Mouse (Mus musculus): ENCODE results near the gene Atrn.

Gene Atrn

DNA sequence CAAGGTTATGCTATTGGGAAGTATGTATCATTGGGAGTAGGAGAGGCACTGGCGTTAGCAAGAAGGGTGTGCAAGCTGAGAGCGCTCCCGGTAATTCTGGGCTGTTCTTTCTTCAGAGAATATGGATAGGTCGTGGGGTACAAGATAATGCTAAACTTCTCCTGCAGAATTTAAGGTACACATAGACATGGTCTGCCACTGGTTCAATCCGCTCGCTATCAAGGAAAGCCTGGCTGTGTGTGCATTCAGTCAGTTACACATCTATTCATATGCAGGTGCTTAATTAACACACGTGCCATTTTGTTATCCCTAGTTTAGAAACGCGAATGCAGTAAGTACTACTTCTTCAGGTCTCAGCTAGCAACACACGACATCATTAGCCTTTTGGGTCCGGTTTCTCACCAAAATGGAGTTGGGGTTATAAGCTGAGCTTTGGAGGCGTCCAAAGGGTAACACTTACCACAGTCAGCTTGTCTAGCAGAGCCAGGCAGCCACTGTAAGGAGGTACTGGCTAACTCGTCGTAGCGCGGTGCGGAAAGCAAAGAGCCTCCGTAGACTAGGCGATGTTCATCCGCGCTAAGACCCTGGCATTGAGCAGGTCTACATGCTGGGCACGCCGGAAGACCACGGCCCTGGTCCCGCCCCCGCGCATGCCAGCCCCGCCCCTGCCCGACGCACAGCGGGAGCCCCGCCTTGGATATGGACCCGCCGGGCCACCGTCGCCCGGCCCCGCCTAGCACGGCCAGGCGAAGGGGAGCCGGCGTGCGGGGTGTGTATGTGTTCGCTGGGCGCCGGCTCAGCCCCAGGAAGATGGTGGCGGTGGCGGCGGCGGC is at the start of gene Atrn, which contains the start of gene 4930402H24Rik:
Atrn (plus strand) TSS at position 745 of the 833 bp plus-strand sequence.
4930402H24Rik (minus strand) TSS at position 656 of the 833 bp plus-strand sequence.
- peak; percentile 69 for DNase-seq (ENCODE audit: low read depth, low spot score)

DNA sequence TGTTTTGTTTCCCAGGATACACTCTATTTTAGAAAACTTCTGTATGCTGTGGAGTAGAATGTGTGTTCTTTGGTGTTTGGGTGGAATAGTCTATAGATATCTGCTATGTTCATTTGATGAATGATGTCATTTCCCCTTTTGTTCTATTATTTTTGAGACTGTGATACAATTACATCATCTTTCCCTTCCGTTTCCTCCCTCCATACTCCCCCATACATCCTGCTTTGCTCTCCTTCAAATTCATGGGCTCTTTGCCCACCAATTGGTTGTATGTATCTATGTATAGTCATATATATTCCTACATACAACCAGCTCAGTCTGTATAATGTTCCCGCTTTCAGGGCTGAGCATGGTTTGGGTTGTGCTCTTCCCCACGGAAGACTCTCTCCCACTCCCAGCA is 44.2 kb upstream of the Atrn start:
- DNase-seq (ENCODE audit: low read depth, low spot score): no peak

DNA sequence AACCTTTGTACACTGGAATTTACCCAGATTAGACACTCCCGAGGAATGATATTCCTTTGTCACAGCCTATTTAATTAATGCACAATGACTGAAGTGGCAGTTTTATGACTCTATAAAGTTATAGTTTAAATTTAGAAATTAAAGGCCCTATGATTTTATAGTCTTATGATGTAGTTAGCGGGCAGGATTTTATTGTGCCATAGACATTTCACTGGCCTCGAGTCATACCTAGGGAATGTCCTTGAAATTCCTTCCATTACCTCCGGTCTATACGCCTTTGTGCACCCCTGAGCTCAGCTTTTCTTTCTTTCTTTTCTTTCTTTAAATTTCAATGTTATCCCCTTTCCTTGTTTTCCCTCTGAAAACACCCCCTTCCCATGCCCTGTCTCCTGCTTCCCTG is 35.4 kb upstream of the Atrn start:
- DNase-seq (ENCODE audit: low read depth, low spot score): no peak

DNA sequence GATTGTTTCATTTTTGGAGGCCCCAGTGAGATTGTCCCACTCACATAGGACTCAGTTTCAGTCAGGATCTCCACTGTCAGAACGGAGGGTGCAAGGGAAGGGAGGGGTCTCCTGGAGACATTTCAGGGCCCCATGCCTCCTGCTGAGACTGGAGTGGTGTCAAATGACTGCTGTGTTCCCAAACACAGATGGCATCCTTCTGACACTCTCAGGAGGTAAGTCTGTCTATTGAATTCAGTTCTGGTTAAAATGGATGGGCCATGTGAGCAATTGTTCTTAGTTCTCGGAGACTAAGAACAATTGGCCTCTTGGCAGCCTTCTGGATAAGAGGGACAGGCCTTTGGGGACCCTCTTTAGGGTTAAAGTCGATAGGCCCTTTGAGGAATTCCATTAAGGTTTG is 28.9 kb upstream of the Atrn start:
- no peak for DNase-seq (ENCODE audit: low read depth, low spot score)

DNA sequence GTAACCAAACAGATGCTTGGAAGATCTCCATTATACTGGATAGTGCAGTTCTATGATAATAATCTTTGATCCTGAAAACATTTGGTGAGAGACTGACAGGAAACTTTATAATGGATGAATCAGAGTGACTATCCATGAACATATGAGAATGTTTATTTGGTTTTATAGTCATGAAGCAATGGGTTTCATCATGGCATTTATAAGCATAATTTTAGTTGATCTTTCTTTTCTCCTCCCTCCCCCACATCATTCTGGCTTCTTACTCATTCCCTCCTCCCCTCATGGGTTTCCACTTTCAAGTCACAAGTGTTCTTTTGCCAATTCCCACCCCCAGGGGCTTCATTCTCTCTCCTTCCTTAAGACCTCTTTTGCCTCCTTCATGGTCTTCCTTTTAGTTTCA is 19.3 kb upstream of the Atrn start:
- no peak for DNase-seq (ENCODE audit: low read depth, low spot score)

DNA sequence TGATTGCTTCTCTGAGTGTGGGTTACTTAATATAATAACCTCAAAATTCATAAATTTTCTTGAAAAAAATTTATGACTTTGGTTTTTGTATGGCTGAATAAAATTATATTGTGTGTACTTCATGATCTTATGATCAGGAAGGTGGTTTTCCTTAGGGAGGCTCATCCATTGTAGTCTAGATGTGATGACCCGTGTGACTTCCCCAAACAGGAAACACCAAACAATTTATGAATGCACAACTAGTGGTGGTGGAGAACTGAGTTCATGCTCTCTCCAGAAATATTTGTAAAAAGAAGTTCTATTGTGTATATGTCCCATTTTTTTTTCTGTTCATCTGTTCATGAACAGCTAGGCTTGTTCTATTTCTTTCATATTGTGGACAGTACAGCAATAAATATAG is 18.8 kb upstream of the Atrn start:
- no peak for DNase-seq (ENCODE audit: low read depth, low spot score)

DNA sequence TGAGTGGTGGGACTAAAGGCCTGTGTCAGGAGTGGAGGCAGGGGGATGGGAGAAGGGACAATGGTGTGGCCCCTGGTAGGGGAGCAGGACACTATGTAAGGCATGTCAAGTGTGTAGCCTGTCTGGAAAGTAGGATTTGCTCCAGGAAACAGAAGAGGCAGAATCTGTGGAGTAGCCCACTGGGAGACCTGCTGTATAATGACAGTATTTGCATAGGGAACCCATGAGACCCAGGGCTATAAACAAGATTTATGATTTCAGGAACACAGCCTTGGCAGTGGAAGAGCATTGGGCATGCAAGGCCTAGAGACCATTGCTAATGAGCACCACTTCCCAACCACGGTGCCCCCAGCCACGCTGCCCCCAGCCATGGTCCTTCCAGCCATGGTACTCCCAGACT is 9.4 kb upstream of the Atrn start:
- DNase-seq (ENCODE audit: low read depth, low spot score): no peak

DNA sequence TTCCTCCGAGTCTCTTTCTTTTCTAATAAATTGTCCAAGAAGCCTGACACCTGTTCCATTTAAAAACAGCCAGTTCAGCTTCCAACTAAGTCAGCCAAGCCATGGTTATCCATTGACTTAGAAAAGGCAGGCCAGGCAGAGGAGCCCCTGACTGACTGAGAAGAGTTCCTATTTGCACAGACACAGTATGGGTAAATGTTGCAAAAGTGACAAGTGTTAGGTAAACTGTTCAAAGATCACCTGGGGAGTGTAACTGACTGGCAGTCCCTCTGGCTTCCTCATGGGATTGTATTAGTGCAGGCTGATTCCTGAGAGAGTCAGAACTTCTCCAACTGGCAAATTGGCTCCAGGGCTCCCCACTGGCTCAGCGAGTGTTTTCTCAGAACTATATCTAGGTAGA is 8.4 kb upstream of the Atrn start:
- DNase-seq (ENCODE audit: low read depth, low spot score): no peak

DNA sequence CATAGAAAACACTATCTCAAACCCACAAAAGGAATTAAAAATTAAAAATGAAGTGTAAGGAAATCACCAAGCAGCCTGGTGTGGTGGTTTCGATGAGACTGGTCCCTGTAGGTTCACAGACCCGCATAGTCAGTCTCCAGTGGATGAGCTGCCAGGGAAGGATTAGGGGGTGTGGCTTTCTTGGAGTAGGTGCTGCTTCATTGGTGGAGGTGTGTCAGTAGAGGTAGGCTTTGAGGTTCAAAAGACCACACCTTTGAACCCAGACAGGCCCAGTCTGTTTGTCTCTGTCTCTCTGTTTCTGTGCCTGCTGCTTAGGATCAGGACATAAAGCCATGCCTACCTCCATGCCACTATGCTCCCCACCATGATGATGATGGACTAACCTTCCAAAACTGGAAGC is 7.5 kb upstream of the Atrn start:
- no peak for DNase-seq (ENCODE audit: low read depth, low spot score)

DNA sequence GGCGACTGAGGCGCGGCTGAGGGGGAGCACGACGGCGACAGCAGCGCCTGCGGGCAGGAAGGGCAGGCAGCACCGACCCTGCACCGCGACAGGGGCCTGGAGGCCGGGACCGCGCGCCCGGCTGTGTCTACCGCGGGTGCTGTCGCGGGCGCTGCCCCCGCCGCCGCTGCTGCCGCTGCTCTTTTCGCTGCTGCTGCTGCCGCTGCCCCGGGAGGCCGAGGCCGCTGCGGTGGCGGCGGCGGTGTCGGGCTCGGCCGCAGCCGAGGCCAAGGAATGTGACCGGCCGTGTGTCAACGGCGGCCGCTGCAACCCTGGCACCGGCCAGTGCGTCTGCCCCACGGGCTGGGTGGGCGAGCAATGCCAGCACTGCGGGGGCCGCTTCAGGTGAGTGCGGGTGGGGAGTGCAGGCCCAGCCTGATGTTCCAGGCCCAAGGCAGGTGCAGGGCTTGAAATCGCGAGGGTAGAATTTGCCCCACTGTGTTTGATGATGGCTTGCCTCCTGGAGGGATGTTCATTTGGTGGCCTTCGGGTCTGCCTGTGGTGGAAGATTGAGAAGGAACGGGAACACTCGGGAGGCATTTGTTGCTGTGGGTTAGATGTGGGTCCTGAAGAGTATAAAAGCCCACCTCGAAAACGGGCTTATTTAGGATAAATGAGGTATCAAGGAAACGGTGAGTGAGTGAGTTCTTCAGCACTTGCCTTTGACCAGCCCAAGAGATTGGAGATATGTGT is 455 bp downstream of the Atrn start:
- DNase-seq (ENCODE audit: low read depth, low spot score): no peak

DNA sequence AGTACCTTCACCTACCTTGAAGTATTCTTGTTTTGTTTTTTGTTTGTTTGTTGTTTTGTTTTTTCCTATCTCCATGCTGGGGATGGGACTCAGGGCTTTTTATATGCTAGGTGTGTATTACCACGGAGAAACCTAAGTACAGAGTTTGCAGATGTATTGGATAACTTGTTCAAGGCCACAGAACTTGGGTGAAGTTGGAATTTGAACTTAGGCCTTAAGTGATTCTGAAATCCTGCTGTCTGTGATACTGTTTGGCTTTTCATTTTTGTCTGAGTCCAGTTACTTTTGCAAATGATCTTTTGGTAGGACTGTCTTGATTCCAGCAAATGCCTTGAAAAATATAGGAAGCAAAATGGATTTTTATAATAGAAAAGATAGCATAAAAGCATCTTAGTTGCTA is 5.4 kb downstream of the Atrn start:
- no peak for DNase-seq (ENCODE audit: low read depth, low spot score)

DNA sequence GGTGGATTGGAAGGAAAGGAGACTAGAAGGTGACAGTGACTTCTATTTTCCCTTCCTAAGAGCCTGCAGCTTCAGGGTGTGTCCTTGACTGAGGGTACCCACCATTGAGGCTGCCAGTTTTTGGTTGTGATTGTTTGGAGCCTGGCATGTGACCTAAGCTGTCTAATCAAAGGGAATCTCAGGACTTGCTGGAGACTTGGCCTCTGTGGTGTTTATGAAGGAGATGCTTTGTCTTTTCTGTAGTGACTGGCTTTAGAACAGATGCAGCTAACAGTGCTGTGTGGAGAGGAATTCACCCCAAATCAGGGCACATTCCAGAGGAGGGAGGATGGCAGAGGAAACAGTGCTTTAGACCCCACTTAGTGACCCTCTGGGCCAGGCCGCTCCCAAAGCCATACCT is 8.6 kb downstream of the Atrn start:
- no peak for DNase-seq (ENCODE audit: low read depth, low spot score)

DNA sequence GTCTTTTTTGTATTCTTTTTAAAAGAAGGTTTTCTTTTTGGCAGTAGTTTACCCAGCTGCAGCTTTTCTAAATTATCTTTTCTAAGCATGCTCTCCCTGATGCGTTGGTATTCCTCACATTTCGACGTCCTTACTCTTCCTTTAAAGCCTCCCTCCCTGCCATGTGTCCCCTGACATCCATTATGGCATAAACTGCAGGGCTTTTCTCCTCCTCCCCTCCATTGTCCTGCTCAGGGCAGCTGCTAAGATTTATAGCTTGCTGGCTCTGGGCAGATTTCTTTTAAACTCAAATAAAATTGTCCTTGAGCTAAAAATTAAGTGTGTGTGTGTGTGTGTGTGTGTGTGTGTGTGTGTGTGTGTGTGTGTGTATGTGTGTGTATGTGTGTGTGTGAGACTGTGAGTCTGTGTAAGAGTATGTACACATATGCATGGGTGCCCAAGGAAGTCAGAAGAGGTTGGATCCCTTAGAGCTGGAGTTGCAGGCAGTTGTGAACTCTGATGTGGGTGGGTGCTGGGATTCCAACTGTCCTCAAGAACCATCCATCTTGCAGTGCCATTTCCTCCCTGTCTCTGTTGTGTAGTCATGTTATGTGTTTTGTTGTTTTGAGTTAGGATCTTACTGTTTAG is 10.3 kb downstream of the Atrn start:
- no peak for DNase-seq (ENCODE audit: low read depth, low spot score)

DNA sequence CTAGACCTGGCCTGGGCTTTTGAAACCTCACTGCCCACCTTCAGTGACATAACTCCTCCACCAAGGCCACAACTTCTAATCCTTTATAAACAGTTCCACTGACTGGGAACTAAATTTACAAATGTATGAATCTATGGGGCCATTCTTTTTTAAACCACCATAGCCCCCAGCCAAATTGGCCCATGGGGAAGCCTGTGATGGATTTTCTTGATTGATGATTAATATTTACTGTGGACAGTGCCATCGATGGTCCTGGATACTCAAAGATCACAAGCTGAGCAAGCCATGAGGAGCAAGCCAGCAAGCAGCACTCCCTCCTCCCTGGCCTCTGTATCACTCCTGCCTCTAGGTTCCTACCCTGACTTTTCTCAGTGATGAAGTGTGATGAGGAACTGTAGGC is 11.4 kb downstream of the Atrn start:
- no peak for DNase-seq (ENCODE audit: low read depth, low spot score)

DNA sequence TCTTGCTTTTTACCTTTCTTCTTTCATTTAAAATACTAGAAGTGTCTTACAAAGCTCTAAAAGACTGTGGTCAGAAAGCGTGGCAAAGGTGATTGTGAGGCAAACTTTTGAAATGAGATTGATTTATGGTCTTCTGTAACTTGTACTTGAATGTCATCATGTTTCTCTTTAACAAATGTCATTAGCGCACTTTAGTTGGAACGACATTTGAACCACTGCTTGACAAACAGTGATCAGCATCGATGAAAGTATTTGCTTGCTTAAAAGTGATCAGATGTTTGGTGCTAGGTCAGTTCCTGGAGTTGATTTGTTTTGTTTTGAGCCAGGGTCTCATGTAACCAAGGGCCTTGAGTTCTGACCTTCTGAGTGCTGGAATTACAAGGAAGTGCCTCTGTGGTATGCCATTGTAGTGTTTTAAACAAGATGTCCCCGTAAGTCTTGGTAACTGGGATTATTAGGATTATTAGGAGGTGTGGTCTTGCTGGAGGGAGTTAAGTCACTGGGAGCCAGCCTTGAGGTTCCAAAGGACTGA is 12.8 kb downstream of the Atrn start:
- DNase-seq (ENCODE audit: low read depth, low spot score): no peak

DNA sequence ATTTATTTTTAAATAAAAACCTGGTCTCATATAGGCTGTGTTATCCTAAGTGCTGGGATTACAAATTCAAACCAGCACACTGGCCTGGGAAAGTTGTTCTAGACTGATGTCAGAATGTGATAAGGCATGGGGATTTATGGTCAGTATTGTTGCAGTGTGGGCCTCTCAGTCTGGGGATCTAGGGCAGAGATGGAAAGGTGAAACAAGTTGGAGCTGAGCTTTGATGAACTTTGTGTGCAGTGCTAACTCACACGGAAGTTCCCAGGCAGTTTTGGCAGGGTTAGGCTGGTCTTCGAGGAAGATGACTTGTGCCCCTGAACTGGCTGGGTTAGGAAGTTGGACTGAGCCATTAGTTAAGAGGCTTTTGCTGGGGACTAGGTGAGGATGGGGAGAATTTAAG is 18.7 kb downstream of the Atrn start:
- DNase-seq (ENCODE audit: low read depth, low spot score): no peak

DNA sequence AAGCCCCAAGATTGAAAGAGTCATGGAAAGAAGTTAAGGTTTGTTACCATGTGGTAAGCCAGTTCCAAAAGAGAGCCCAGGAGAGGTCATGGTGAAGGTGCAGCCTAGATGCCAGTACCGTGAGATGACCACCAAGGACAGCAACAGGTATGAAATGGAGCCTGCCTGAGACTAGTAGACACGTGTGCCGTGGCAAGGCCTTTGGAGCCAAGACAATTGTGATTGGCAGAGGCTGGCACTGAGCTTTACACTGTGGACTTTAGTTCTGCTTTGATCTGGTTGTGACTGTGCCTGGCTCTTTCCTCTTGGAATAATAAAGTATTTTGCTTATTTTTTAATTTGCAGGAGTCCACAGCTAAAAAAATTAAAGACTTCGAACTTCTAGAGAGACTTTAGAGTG is 21.7 kb downstream of the Atrn start:
- no peak for DNase-seq (ENCODE audit: low read depth, low spot score)

DNA sequence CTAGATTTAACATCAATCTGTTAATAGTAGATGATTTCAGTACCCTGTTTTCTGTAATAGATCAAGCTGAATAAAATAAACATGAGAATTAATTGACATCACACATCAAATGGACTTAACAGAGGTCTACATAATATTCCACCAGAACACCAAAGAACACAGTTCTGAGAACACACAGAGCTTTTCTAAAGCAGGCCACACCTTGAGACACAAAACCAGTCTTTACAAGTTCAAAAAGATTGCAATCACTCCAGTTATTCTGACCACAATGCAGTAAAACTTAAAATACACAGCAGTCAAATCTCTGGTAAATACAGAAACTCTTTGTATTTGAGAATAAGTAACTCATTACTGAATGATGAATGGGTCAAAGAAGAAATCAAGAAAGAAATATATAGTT is 22.2 kb downstream of the Atrn start:
- no peak for DNase-seq (ENCODE audit: low read depth, low spot score)

DNA sequence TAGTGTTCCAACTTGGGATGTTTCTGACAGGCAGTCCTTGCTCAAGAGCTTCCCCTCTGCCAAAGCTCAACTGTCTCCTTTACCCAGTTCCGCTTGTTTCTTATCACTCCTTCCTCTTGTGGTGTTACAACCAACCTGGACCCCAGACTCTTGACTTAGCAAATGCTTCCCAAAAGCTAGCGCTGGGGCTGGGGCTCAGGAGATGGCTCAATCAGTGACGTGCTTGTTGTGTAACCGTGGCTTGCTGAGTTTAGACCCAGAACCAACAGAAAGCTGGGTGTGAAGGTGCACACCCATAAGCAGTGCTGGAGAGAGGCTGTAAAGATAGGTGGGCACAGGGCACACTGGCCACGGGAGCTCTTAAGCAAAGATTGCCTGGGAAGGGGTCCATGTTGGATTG is 23.7 kb downstream of the Atrn start:
- no peak for DNase-seq (ENCODE audit: low read depth, low spot score)

DNA sequence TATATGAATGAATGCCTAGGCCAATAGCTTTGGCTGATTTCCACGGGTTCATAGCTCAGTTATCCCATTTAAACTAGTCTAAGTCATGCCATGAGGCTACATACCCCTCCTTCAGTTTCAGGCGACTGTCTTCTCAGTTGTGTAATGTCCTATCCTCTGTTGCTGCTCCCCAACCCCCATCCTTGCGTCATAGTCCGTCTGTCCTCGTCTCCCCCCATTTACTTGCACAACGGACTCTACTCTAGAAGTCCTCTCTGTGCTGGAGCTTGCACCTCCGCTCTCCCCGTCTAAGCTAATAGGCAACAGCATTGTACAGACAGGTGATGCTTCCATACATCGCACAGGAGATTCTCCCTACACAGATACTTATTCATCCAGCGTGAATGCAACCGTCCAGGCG is 26.6 kb downstream of the Atrn start:
- no peak for DNase-seq (ENCODE audit: low read depth, low spot score)

DNA sequence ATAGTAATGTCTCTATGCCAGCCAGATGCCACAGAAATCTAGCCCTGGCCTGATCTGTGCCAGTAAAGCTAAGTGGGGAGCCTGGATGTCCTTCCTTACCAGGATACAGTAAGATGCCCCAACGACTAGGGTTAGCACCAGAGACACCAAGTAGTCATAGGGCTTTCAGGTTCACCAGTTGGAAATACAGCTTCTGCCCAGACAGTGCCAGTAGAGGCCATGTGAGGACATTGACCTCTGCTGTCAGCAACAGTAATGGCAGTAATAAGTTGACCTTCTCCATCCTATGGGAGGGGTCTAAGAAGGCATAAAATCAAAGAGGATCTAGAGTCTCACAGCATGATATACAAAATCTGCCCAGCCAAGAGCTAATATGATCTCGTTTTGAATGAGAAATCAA is 43.5 kb downstream of the Atrn start:
- DNase-seq (ENCODE audit: low read depth, low spot score): no peak

DNA sequence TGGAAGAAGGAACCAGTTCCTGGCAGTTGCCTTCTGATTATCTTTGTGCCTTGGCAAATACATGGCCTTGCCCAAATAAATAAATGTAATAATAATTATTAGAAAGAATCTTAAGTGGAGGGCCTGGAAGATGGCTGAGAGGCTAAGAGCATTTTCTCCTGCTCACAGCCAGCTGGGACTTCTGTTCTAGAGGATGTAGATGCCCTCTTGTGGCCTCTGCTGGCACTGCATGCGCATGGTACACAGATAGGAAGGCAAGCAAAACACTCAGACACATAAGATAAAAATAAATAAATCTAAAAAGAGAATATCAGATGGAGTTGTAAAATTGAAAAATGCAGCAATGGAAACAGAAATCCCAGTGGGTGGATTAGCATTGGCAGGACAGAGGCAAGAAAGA is 44.3 kb downstream of the Atrn start:
- peak; percentile 29 for DNase-seq (ENCODE audit: low read depth, low spot score)

Measured in WW6 (cell line).